Mouse (Mus musculus) lung, postnatal 0 days (tissue): ENCODE measurements around the gene Tgfbr2. TPM values are rescaled to one million over a fixed set of nuclear protein-coding genes. Genes with fewer than 3 reads are reported as not detected.

Source experiments
- ATAC-seq: fragments of 200-750 bp; cut with Nextera tagmentation; 2 replicates; pipeline ENCODE4 v1.8.0; 2017; ENCODE audit warnings: moderate library complexity
- DNase-seq: peaks from one replicate; pipeline ENCODE4 v3.0.0-alpha.2; 2016; ENCODE audit warnings: low spot score
- H3K27ac ChIP-seq: fragments of 300-500 bp; sonication (generic); 2 replicates; pipeline ENCODE4 v1.5.1; 2014; ENCODE audit warnings: antibody characterized with exemption, mild to moderate bottlenecking, low read length, mixed read lengths
- H3K27me3 ChIP-seq: fragments of 300-500 bp; sonication (generic); replicated peaks from 2 replicates; pipeline ENCODE4 v1.6.1; 2014; ENCODE audit warnings: low read length, mixed read lengths; ENCODE audit not compliant: insufficient read depth
- H3K36me3 ChIP-seq: fragments of 300-500 bp; sonication (generic); 2 replicates; pipeline ENCODE4 v1.6.1; 2014; ENCODE audit warnings: low read length, mixed read lengths; ENCODE audit not compliant: insufficient read depth
- H3K4me1 ChIP-seq: fragments of 300-500 bp; sonication (generic); 2 replicates; pipeline ENCODE4 v1.6.1; 2014; ENCODE audit warnings: antibody characterized with exemption, low read depth, low read length, mixed read lengths; ENCODE audit not compliant: insufficient read depth
- H3K4me2 ChIP-seq: fragments of 300-500 bp; sonication (generic); replicated peaks from 2 replicates; pipeline ENCODE4 v1.6.1; 2014; ENCODE audit warnings: low read depth, mild to moderate bottlenecking, low read length, moderate library complexity, mixed read lengths
- H3K4me3 ChIP-seq: fragments of 300-500 bp; sonication (generic); 2 replicates; pipeline ENCODE4 v1.5.1; 2014; ENCODE audit warnings: low read depth, low read length
- H3K9ac ChIP-seq: fragments of 300-500 bp; sonication (generic); replicated peaks from 2 replicates; pipeline ENCODE4 v1.6.1; 2014; ENCODE audit warnings: low read depth, mild to moderate bottlenecking
- H3K9me3 ChIP-seq: fragments of 300-500 bp; sonication (generic); 2 replicates; pipeline ENCODE4 v1.6.1; 2016; ENCODE audit warnings: low read length, mixed read lengths
- CTCF ChIP-seq: IDR thresholded peaks from 2 replicates; pipeline ENCODE4 v1.5.1; 2016; ENCODE audit warnings: antibody characterized with exemption, mild to moderate bottlenecking
- EP300 ChIP-seq: IDR thresholded peaks from 2 replicates; pipeline ENCODE4 v1.6.1; 2016; ENCODE audit warnings: antibody characterized with exemption, mild to moderate bottlenecking, control low read depth
- WGBS: fragments of 180-500 bp; shearing (Covaris S2); extraction: QIAGEN DNeasy Blood & Tissue Kit; methylation state at CpG from one replicate; pipeline ENCODE4 v1.1.7; 2014; 5-methylcytosine and 5-hydroxymethylcytosine counted together
- polyA plus RNA-seq: library from polyadenylated mRNA; unstranded; fragments of >200 nt; fragmentation: Nextera tagmentation; extraction: Ambion mirVana; gene quantifications from 2 replicates; pipeline ENCODE4 v1.2.1, GENCODE M21; 2015

Gene Tgfbr2
- polyA plus RNA-seq, 1 experiment from 2014 or later, result 68.0 TPM

DNA sequence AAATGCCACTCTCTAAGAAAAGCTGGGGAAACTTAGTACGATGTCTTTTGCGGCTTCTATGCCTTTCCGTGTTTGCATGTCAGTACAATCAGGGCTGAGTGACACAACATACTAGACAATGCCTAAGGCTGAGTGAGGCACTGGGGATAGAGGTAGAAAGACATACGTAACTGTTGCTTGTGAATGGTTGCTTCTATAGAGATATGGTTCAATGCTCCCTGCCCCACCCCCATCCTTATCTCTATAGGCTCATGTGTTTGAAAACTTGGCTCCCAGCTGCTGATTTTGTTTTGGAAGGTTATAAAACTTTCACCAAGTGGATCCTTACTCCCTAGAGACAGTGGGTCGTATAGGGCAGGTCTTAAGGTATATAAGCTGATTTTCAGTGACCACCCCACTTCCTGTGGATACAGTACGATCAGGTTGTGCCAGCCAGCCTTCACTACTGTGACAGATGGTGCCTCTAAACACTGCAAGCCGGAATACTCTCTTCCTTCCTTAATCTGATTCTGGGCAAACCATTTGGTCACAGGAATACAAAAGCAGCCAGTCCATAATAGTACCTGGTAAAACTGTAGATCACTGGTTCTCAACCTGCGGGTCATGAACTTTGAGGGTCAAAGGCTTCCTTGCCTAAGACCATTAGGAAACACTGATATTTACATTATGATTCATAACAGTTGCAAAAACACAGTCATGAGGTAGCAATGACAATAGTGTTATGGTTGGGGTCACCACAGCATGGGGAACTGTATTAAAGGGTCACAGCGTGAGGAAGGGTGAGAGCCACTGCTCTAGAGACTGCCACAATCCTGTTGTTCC, 63.8 kb downstream of the Tgfbr2 start:
- no peak overlapping the region for H3K9ac ChIP-seq
- TF ChIP-seq EP300, result no peak
- no peak for TF ChIP-seq CTCF
- ATAC-seq (0 out of 2 replicates have a peak, but pooled peaks have one; percentile 10), DNase-seq (no peak)
- no peaks in the 10 kb centered on the region; the same call in 1 of the 2 replicates for H3K4me1 ChIP-seq
- no peaks in the 10 kb centered on the region for H3K27me3 ChIP-seq
- no peak overlapping the region for H3K4me2 ChIP-seq
- no peak overlapping the region for H3K27ac ChIP-seq
- H3K4me3 ChIP-seq, result no peak overlapping the region
- H3K9me3 ChIP-seq, result no peaks in the 10 kb centered on the region
- 73% methylated on average over 9 of the region's 9 CpGs for WGBS
- peaks cover 53% of the 10 kb centered on the region for H3K36me3 ChIP-seq

DNA sequence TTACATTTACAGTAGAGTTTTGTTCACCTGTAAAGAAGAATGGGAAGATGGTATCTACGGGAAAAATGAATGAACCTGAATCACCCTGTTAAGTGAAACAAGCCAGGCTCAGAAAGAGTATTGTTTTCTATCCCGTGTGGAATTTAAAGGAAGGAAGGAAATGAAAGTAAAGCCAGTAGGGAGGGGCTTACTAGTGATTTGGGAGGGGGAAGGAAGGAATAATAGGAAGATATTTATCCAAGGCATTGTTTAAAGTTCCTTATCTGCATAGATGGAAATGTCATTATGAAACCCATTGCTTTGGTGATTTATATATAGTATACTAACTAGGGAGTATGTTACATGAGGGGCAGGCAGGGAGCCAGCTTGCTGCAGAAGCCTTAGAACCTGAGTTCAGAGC, 66.4 kb downstream of the Tgfbr2 start:
- H3K4me1 ChIP-seq, result no peaks in the 10 kb centered on the region; the same call in 1 of the 2 replicates
- peaks cover 55% of the 10 kb centered on the region for H3K36me3 ChIP-seq
- H3K27me3 ChIP-seq, result no peaks in the 10 kb centered on the region
- DNase-seq (no peak), ATAC-seq (no peak; the same call in 1 of the 2 replicates)
- H3K9ac ChIP-seq, result no peak overlapping the region
- H3K9me3 ChIP-seq, result no peaks in the 10 kb centered on the region
- no peak overlapping the region for H3K4me2 ChIP-seq
- no peak overlapping the region for H3K27ac ChIP-seq
- no peak overlapping the region for H3K4me3 ChIP-seq
- peak; percentile 74 for TF ChIP-seq EP300
- TF ChIP-seq CTCF, result no peak
- 70% methylated on average over 2 of the region's 2 CpGs for whole genome bisulfite sequencing

DNA sequence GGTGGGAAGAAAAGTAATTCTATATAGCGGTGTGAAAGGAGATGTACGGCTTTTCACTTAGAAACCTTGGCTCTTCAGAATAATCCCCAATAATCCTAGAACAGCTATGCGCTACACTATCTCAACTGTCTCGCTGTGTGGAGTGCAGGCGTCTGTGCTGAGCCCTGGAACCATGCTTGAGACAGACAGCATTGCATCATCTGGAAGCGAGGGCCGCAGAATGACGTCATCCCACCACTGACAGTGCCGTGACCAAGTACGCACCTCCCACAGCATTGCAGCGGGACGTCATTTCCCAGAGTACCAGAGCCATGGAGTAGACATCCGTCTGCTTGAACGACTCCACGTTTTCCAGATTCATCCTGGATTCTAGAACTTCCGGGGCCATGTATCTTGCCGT, 70.4 kb downstream of the Tgfbr2 start:
- no peaks in the 10 kb centered on the region for H3K27me3 ChIP-seq
- no peaks in the 10 kb centered on the region for H3K9me3 ChIP-seq
- ATAC-seq (no peak), DNase-seq (no peak)
- H3K36me3 ChIP-seq, result peaks cover 63% of the 10 kb centered on the region
- no peak overlapping the region for H3K27ac ChIP-seq
- no peaks in the 10 kb centered on the region; the same call in 1 of the 2 replicates for H3K4me1 ChIP-seq
- no peak for TF ChIP-seq CTCF
- TF ChIP-seq EP300, result no peak
- no peak overlapping the region for H3K4me3 ChIP-seq
- WGBS, result 84% methylated on average over 17 of the region's 17 CpGs
- no peak overlapping the region for H3K9ac ChIP-seq
- no peak overlapping the region for H3K4me2 ChIP-seq

DNA sequence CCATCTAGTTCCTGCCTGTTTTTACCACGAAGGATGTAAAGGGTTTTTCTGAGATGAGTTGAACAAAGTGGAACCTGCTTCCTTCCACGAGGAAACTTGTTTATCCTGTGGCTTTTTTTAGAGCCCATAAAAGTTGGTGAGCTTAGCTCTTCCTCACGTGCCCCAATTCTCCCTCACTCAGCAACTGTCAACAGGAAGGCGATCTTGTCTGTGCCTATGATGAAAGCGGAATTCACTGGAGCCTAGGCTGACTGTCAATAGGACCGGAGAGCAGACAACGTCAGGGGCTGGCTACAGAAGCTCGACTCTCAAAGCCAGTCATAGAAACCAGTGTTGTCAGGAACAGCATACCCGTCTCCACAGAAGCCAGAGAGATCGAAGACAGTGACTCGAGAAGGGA, 73.3 kb downstream of the Tgfbr2 start:
- H3K9me3 ChIP-seq, result no peaks in the 10 kb centered on the region
- no peak overlapping the region for H3K4me2 ChIP-seq
- TF ChIP-seq EP300 (no peak), CTCF (no peak)
- H3K27ac ChIP-seq, result no peak overlapping the region
- no peak overlapping the region for H3K4me3 ChIP-seq
- peaks cover 45% of the 10 kb centered on the region; the same call in 1 of the 2 replicates for H3K36me3 ChIP-seq
- no peak overlapping the region for H3K9ac ChIP-seq
- DNase-seq (peak; percentile 32), ATAC-seq (peak; percentile 7; the same call in 1 of the 2 replicates)
- peaks cover 6% of the 10 kb centered on the region; the same call in 1 of the 2 replicates for H3K4me1 ChIP-seq
- H3K27me3 ChIP-seq, result no peaks in the 10 kb centered on the region
- 54% methylated on average over 11 of the region's 11 CpGs for WGBS

DNA sequence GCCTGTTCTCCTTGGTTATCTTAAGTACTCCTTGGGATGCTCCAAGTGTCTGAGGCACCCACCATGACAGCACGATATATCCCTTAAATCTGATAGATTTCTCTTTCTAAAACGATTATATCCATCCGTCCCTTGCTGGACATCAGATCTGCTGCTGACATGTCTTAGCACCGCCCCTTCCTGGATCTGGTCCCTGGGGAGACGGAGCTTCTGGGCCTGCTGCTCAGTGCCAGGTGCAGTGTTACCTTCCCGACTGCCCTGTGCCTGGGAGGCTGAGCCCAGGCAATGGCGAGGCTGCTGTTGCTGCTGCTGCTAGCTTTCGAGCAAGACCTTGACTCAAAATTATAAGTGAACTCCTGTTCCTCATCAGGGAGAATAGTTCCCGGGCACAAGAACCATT, 75.1 kb downstream of the Tgfbr2 start:
- DNase-seq (no peak), ATAC-seq (no peak)
- Histone ChIP-seq H3K9ac (no peak overlapping the region), H3K4me1 (peaks cover 6% of the 10 kb centered on the region; the same call in 1 of the 2 replicates), H3K27me3 (no peaks in the 10 kb centered on the region), H3K4me2 (no peak overlapping the region), H3K9me3 (no peaks in the 10 kb centered on the region), H3K36me3 (peaks cover 49% of the 10 kb centered on the region; the same call in 1 of the 2 replicates), H3K4me3 (no peak overlapping the region), H3K27ac (peak overlapping the region; percentile 11; the same call in 1 of the 2 replicates)
- WGBS, result 73% methylated on average over 9 of the region's 9 CpGs
- TF ChIP-seq EP300 (no peak), CTCF (no peak)

DNA sequence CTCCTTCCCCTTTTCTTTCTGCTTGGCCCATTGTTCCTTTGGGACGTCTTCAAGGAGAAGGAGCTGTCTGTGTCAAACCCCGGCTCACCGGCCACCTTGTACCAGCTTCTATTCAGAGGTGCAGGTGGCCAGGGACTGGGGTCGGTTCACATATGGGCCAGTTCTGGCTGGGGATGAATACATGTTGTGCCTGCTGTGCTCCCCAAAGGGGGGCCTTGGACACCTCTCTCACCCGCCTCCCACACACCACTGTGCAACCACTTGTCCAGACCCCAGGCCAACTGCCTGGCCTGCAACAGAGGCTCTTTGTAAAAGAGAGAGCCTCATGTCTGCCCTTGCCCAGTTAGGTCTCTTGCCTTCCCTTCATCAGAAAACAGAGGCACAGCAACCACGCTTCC, 75.6 kb downstream of the Tgfbr2 start:
- no peak for DNase-seq
- H3K27ac ChIP-seq, result peak overlapping the region; percentile 11; the same call in 1 of the 2 replicates
- no peaks in the 10 kb centered on the region for H3K27me3 ChIP-seq
- H3K4me1 ChIP-seq, result peaks cover 6% of the 10 kb centered on the region; the same call in 1 of the 2 replicates
- H3K9ac ChIP-seq, result no peak overlapping the region
- H3K4me3 ChIP-seq, result no peak overlapping the region
- peaks cover 49% of the 10 kb centered on the region; the same call in 1 of the 2 replicates for H3K36me3 ChIP-seq
- H3K9me3 ChIP-seq, result no peaks in the 10 kb centered on the region
- peak; percentile 23 for ATAC-seq
- whole genome bisulfite sequencing, result 60% methylated on average over 6 of the region's 6 CpGs
- no peak for TF ChIP-seq EP300
- TF ChIP-seq CTCF, result no peak
- no peak overlapping the region for H3K4me2 ChIP-seq
